Mouse (Mus musculus) mouse trophoblast stem cell (cell line): ENCODE data around the gene Gramd2.

Experiments used
- in situ Hi-C, 2 experiments: fragments of 300-500 bp; cut with MseI, MboI; formaldehyde crosslinking; loops; 2 replicates in 1 of 2; 3 replicates in 1 of 2; pipeline ENCODE4 v1.15.1; 2025

Gramd2 gene

GRCm38 (mm10) chr9:59679678-59680533, at the start of gene Gramd2:
TSS of gene Gramd2 (plus strand) at chr9:59680144.
- in situ Hi-C loops = no loop called here

- in situ Hi-C loops = no loop called here
Observed at GRCm38 (mm10) chr9:59638372-59638771, 41.6 kb upstream of the Gramd2 start.

DNA sequence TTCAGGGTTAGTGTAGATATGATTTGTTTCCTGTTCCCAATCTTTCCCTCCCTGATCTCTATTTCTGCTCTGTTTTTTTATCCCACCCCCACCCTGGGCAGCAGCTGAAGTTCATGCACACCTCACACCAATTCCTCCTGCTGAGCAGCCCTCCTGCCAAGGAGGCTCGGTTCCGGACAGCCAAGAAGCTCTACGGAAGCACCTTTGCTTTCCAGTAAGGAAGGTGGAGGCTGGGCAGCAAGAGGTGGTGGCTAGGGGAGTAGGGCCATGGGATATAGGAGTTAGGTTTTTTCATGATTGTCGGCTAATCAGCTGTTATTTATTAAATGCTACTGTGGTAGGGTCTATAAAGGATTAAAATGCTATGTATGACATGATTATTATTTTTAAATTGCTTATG, 40.0 kb upstream of the Gramd2 start:
- in situ Hi-C loops = no loop called here

- in situ Hi-C loops = no loop called here
Observed at GRCm38 (mm10) chr9:59641320-59641719, 38.6 kb upstream of the Gramd2 start.

DNA sequence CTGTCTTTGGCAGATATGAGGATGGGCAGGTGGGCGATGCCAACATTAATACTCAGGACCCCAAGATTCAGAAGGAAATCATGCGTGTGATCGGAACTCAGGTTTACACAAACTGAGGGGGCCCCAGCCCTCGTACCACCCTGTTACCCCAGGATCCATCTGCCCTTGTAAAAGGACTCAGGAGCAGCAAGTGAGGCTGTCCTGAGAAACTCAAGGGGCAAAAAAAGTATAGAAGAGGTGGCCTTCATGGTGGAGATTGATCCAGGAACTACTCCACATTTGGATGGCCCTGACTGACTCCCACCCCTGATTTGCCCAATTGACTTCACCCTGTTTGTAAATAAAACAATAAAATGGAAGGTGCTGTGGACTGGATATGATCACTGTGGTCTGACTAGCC, 30.0 kb upstream of the Gramd2 start:
- in situ Hi-C loops = no loop called here

DNA sequence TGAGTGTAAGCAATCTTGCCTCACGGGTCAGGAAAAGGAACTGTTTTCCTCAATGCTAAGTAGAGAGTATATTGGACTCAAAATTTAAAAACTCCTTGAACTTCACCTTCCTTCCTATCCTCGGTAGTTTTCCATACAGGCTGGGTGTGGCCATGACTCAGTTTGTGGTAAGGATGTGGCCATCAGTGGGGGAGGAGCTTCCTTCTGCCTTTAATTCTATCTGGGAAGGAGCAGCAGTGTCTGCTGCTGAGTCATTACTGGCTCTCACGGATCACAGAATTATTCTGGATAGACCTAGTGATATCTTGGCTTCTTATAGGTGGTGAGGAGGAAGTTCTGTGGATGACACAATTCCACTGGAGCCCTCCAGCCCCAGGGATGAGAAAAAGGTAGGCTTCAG, 26.6 kb upstream of the Gramd2 start:
- in situ Hi-C loops = no loop called here

DNA sequence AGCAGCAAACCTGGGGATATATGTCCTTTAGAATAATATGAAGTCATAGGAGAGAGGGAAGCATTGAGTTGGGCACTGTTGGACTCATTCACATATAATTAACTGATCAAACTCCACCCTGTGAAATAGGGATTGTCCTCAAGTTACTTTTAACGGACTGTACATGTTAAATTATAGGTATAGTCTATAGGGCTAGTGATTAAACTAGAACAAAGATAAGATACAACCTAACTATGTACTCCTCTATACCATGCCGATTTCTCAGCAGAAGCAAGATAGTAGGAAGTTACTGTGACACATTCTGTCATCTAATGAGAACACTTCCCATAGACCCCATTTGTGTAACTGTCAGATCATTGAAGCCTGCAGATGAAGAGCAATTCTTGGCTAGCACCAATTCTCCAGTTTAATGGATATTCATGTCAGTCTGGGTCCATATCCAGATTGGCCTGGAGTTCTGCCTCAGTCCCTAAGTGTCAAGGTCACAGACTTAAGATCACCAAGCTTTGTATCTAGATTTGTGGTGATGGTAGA, 25.4 kb upstream of the Gramd2 start:
- in situ Hi-C loops = no loop called here

GRCm38 (mm10) chr9:59655958-59656634, 23.8 kb upstream of the Gramd2 start, which contains the start of gene Pkm:
TSS of gene Pkm (plus strand) at chr9:59656368.
- in situ Hi-C loops = no loop called here

DNA sequence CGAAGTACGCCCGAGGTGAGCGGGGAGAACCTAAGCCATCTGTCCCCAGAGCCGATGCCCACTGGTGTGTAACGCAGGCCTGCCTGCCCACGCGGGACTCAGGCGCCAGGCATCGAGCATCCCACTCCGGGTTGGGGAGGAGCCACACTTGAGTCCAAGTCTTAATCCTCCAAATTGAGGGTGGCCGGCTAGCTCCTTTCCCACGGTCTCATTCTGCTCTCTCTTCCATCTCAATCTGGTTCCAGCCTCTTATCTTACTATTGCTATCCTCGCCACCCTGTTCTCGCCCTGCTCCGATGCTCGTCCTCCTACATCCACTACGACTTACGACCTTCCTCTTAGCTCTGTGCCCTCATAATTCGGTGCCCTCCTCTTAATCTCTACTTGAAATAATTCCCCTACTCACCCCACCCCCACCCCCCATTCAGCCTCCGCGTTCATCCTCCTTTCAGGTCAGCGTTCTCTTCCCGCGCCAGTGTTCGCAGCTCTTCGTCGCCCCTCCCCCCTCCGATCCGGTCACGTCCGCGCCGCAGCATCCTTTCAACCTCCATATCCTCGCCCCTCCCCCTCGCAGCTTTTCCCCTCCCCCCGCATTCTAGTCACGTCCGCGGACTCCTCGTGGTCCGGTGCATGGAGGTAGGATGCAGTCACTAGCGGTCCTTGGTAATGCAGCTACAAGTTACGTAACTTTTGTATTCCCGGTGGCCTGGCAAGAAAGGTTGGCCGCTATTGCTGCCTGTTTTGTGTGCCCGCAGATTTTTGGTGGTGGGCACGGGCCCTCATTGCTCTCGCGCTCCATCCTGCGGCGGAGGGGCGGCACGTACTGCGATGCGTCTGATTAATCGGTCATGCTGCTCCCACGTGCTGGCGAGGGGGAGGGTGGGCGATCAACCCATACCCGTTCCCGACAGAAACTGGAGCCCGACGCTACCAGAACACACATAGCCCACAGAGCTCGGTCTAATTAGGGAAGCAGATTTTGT, 23.0 kb upstream of the Gramd2 start:
- in situ Hi-C loops = no loop called here

DNA sequence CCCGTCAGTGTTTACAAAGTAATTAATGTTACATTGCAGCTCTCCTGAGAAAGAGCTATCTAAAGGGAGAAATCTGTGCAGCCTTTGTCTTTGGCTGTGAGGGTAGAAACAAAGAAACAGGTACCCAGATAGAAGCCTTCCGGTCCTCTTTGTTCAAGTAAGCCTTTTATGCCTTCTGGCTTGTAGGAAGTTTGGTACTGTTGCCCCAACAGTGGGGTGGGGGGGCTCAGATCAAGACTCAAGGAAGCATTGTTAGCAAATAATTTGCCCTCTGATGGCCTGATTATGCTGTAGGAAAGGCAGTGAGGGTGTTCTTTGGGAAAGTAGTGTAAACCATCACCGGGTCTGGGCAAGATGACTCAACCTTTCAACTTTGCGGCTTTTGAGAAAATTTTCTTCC, 21.8 kb upstream of the Gramd2 start:
- in situ Hi-C loops = no loop called here

GRCm38 (mm10) chr9:59659036-59660026, 20.6 kb upstream of the Gramd2 start:
- in situ Hi-C loops = no loop called here

GRCm38 (mm10) chr9:59660421-59660820, 19.5 kb upstream of the Gramd2 start:
- in situ Hi-C loops = no loop called here

GRCm38 (mm10) chr9:59661298-59661975, 18.5 kb upstream of the Gramd2 start:
- in situ Hi-C loops = no loop called here

GRCm38 (mm10) chr9:59663226-59663625, 16.7 kb upstream of the Gramd2 start:
- in situ Hi-C loops = no loop called here

- in situ Hi-C loops = no loop called here
Observed at GRCm38 (mm10) chr9:59663957-59664356, 16.0 kb upstream of the Gramd2 start.

DNA sequence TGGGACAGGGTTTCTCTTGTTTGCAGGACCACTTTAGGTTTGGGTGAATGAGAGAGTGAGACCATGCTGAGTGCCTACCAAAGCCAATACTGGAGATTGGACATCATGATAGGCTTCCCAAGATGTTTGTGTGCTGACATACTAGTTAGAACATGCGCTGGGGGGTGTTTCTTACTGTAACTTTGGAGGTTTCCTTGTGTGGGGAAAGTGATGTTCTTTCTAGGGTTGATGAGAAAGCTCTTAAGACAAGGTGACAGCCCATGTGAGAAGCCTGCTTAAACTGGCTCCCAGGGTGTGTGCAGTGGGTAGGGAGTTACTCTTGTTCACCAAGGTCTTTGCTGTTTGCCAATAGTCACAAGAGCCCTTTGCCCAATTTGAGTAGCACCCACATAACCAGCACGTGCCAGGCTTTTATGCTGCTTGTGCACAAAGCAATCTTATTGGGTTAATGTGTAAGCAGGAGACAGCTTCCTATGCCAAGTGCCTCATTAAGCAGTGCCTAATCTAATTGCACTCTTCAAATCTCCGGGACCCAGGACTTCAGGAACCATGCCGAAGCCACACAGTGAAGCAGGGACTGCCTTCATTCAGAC, 15.2 kb upstream of the Gramd2 start:
- in situ Hi-C loops = no loop called here

GRCm38 (mm10) chr9:59666016-59666415, 13.9 kb upstream of the Gramd2 start:
- in situ Hi-C loops = no loop called here

DNA sequence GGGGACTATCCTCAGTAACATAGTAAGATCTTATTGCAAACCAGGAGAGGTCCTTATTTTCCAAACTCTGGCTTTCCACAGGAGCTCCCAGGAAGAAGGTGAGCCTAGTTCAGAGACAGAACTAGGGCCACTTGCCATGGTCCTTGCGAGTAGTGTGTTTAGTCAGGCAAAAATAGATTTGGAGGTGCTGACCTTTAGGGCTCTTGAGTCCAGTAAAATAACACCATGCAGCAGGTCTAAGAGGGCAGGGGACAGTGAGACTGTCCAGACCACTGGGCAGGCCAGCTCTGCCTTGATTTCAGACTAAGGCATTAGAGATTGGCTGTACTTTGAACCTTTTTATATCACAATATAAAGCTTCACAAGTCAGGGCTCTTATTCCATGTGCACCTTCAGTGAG, 13.1 kb upstream of the Gramd2 start:
- in situ Hi-C loops = no loop called here

DNA sequence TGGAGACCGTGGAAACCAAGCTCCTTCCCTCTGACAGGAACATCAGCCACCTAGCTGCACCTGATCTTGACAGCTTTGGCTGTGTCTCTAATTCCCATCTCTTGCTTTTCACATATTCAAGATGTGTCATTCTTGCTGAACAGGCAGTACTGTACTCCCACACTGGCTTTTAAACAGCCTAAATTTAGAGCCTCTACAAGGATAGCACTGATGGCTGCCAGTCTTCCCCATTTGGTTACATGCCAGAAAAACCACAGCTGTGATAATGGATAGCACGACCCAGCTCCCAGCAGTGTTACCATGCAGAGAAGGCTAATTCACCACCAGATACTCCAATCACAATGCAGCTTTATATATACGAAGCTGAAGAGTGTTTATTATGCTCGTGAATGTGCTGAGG, 12.7 kb upstream of the Gramd2 start:
- in situ Hi-C loops = no loop called here
